Mouse (Mus musculus): ENCODE results near the gene Iqschfp. TPM values are rescaled to one million over a fixed set of nuclear protein-coding genes. Genes with fewer than 3 reads are reported as not detected.

Gene Iqschfp
- total RNA-seq, 4 experiments from 2014 or later = 5.7 to 17.5 (median 8.7) TPM

DNA sequence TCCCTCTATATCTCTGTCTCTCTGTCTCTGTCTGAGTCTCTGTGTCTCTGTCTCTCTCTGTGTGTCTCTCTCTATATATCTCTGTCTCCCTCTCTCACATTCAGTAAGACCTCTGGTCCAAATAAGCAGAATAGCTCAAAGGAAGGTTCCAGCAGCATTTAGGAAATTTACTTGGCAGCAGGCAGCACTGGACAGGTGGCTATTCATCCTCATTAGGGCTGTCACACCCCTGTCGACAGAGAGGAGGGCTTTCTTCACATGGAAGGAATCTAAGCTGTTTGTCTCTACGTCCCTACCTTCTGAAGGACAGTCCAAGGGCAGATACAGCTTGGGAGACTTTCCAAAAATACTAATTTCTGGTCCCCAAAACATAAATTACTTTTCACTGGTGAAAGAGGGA, 440.5 kb downstream of the Iqschfp start:
- DNase-seq (ENCODE audit: low spot score in 2 of 2) = no peak

GRCm38 (mm10) chr3:68335501-68335900, 443.5 kb downstream of the Iqschfp start:
- DNase-seq (ENCODE audit: low spot score in 2 of 2) = no peak

GRCm38 (mm10) chr3:68350624-68351023, 458.6 kb downstream of the Iqschfp start:
- no peak for DNase-seq (ENCODE audit: low spot score in 2 of 2)

DNA sequence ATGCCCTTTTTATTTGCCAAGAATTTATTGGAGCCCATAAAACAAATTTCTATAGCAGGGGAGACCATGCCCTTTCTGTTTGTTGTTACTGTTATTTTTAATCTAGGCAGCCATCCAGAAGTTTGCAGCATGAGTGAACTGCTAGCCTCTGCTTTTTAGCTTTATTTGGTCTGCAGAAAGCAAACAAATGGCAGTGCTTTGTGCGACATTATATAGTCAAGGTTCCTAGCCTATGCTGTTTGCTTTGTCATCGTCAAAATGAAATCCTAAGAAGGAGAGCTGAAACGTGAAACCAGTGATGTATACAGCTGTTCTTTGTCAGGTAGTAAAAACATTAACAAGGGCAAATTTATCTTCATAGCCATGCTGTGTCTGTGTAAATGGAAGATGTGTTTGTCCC, 459.4 kb downstream of the Iqschfp start:
- no peak for DNase-seq (ENCODE audit: low spot score in 2 of 2)

DNA sequence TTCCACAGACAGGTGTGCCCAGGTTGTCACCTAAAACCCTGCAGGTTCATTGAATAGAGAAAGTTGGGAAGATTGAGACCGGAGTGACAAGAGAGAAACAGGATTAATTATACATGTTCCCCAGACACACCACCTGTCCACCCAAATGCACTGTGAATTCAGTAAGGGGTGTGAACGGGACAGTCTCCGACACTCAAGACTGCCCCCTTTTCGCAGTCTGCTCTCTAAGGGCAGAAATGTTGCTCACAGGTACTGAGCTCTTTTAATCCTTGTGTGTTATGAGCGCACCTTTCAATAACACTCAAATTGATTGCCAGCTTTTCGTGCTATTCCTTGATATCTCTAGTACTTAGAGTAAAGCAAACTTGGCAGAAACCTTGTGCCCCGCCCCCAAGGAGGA, 460.9 kb downstream of the Iqschfp start:
- DNase-seq (ENCODE audit: low spot score in 2 of 2) = no peak

DNA sequence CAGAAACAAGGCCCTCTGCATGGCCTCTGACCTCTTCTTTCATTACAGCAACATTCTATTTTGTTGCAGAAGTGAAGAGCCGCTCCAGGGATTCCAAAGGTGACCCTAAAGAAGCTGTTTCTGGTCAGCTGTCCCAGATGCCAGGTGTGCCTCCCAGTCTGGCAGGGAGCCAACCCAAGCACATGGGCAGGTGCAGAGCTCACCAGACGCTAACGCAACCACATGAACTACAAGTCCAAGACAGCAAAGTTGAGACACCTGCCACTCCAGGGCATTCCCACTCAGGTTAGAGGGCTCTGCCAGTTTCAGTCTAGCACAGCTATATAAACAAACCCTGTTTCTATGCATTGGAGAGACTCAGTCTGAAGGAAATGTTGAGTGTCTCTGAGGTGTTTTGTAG, 461.5 kb downstream of the Iqschfp start:
- DNase-seq (ENCODE audit: low spot score in 2 of 2) = no peak

DNA sequence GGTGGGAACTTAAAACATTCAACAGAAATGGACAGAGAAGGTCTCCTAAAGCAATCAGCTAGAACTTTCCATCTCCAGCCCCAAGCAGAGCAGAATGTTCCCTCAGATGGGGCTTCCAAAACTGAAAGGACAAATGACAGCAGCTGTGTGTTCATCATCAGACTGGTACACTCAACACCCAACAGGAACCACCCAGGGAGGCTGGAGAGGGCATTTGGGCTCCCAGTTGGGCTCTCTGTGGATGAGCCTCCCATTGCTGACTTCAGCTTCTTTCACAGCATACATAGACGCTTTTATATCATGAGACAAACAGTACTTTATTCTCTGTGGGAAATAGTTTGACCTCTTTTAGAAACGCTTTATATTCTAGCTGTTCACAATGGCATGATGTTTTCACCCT, 464.5 kb downstream of the Iqschfp start:
- no peak for DNase-seq (ENCODE audit: low spot score in 2 of 2)

GRCm38 (mm10) chr3:68368029-68368428, 476.0 kb downstream of the Iqschfp start:
- DNase-seq (ENCODE audit: low spot score in 2 of 2) = peak in 1 of 2 experiments; percentile 13

- no peak for DNase-seq (ENCODE audit: low spot score in 2 of 2)
These were observed 480.9 kb downstream of the Iqschfp start for GRCm38 (mm10) chr3:68372925-68373324.

GRCm38 (mm10) chr3:68375100-68375508, 483.1 kb downstream of the Iqschfp start:
- DNase-seq (ENCODE audit: low spot score in 2 of 2) = no peak

DNA sequence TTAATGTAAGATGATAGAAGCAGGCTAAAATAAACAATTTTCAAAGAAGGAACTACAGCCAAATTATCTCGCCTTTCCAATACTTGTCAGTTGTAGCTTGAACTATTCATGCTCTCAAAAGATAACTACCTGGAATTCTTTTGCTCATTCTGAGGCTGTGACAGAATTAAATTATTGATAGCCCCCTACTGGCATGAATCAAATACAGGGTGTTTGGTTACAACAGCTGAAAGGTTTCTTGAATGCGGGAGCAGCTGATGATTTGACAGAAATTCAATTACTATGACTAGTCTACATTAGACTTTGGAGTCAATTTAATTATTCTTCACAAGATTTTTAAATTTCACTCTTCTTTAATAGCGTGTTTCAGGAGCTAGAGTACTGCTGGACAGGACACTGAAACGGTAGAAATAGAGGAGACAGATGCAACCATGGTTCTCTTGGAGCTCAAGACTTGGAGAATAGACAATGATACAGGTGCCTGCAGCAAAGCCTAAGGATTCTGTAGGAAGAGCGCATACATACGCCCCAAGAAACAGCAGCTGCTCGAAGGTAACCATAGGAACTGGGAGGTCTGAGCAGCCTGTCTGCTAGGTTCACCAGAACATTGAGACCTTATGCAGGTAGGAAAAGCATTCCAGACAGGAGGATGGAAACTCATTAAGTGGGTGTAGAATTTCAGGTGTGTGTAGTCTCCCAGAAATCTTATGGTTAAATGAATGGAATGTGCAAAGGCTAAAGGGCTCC, 485.6 kb downstream of the Iqschfp start:
- DNase-seq (ENCODE audit: low spot score in 2 of 2) = no peak

DNA sequence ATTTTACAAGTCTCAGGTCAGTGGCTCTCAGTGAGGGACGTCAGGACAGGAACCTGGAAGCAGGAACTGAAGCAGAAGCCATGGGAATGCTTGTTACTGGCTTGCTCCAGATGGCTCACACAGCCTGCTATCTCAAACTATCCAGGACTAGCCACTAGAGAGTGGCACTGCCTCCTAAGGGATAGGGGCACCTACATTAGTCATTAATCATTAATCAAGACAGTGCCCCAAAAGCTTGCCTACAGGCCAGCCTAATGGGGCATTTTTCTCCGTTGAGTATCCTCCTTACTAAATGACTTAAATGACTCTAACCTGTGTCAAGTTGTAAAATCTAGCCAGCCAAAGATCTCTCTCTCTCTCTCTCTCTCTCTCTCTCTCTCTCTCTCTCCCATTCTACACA, 486.8 kb downstream of the Iqschfp start:
- no peak for DNase-seq (ENCODE audit: low spot score in 2 of 2)

DNA sequence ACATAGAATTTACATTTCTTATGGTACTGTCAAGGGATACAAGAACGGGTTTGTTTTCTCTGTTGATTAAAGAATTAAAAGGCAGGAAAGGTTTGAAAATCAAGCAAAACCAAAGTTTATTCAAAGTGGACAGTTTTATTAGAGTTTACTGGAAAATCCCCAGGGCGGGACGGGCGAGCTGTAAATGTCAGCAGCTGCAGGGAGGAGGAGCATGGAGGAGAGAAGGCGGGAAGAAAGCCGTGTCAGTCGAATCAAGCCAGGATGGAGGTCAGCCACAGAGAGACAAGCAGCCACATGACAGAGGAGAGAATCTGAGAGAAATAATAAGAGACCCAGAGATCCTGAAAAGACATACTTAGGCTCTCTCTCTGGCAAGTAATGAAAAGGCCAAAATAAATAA, 487.2 kb downstream of the Iqschfp start:
- DNase-seq (ENCODE audit: low spot score in 2 of 2) = no peak

DNA sequence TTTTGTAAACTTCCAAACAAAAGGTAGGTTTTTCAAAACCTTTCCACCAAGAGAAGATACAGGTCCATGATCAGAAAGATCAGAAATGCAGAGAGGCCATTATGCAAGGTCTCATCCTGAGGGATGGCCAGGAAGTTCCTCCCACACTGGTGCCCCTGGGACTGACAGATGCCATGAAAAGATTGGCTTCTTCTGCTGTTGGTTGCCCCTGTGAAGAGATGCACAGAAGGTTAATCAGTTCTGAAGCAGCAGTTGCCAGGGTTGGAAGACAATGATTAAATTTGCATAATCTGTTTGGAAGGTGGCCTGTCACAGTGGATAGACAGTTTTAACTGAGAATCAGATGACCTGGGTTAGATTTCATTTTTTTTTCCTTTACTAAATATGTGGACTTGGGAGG, 491.6 kb downstream of the Iqschfp start:
- no peak for DNase-seq (ENCODE audit: low spot score in 2 of 2)

GRCm38 (mm10) chr3:68385544-68385943, 493.5 kb downstream of the Iqschfp start:
- no peak for DNase-seq (ENCODE audit: low spot score in 2 of 2)

GRCm38 (mm10) chr3:68388023-68388422, 496.0 kb downstream of the Iqschfp start:
- DNase-seq (ENCODE audit: low spot score in 2 of 2) = no peak

DNA sequence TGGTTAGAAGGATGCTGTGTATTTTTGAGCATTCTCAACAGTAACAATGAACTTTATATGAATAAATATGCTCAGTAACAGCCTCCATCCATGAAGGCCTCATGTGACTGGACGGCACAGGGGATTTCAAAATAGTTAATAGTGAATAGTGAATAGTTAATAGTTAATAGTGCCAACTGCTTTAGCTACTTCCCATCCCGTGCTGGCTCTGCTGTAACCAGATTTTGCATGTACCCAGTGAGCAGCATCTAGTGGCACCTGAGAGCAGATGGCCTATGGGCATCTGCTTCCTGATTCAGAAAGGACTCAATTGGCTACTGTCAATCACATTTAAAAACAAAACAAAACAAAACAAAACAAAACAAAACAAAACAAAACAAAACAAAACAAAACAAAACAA, 501.5 kb downstream of the Iqschfp start:
- no peak for DNase-seq (ENCODE audit: low spot score in 2 of 2)

DNA sequence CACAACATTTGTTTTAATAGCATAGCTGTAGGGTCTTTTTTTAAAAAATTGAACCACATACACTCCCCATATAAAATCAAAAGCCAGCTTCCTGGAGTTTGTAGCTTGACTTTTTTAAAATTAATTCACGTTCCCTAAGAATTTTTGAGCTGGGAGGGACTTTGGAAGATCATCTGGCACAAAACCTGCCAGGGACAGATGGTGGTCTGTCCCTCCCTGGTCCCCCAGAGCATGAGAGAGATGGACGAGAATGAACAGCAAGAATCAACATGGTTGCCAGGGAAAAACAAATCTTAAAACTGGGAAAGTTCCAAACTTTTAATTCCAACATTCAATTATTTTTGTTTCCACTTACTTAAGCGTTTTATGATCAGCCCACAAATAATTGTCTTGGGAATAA, 506.7 kb downstream of the Iqschfp start:
- DNase-seq (ENCODE audit: low spot score in 2 of 2) = no peak

DNA sequence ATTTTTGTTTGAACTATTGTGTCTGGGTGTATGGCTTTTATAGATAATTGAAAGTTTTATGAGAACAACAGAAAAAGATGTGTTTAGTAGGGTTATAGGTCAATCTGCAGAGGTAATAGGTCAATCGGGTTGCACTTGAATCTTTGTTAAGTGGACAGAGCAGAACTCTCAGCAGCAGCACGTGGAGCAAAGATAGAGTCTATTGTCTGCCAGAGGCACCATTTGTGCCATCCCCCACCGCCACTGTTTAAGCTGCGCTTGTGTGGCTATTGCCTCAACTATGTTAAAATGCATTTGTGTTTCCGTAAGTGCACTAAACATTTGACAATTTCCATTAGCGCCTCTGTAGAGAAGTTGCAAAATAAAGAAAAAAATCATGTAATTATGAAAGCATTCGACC, 508.1 kb downstream of the Iqschfp start:
- DNase-seq (ENCODE audit: low spot score in 2 of 2) = no peak

DNA sequence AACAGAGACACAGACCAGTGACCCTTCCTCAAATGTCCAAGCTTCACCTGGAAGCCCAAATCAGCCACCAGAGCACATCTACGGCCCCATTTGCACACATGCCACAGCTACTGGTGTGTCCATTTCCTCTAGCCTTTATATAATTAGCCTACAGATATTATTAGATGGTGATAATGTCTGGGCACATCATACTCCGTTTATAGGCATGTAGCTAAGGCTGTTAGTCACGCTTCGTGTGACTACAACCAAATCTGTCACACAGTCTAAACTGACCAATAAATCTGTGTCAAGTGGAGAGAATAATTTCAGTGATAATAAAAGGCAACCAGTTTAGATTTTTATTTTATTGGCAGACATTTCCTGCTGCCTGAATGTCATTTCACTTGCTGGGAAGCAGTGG, 511.3 kb downstream of the Iqschfp start:
- no peak for DNase-seq (ENCODE audit: low spot score in 2 of 2)

GRCm38 (mm10) chr3:68403783-68404217, 511.8 kb downstream of the Iqschfp start:
- no peak for DNase-seq (ENCODE audit: low spot score in 2 of 2)

DNA sequence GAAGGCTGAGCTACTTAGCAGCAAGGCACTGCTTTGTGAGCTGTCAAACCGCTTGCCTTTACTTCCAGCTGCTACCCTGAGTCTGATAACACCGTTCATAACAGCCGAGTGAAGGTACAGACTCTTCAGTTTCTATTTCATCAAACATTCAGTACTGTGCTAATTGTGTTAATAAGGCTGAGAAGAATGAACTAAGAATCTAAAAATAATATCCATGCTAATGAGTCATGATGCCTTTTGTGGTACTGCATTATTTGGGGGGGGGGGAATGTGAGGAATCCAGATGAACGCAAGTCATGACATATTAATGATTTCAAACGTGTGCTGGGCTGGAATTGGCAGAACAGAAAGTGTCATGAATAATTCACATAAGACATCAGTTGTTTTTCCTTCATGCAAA, 513.7 kb downstream of the Iqschfp start:
- no peak for DNase-seq (ENCODE audit: low spot score in 2 of 2)

- no peak for DNase-seq (ENCODE audit: low spot score in 2 of 2)
These were observed 520.2 kb downstream of the Iqschfp start for GRCm38 (mm10) chr3:68412262-68412661.

GRCm38 (mm10) chr3:68419792-68420191, 527.8 kb downstream of the Iqschfp start:
- peak in 1 of 2 experiments; percentile 9 for DNase-seq (ENCODE audit: low spot score in 2 of 2)
